Mouse (Mus musculus) frontal cortex, postnatal 36 days (tissue): Measurements from ENCODE around the gene Ssr1.

Experiments
- DNase-seq, 2 experiments: peaks; one replicate each; pipeline ENCODE4 v3.0.0; 2022; ENCODE audit warnings: low spot score in 2 of 2

Gene Ssr1

DNA sequence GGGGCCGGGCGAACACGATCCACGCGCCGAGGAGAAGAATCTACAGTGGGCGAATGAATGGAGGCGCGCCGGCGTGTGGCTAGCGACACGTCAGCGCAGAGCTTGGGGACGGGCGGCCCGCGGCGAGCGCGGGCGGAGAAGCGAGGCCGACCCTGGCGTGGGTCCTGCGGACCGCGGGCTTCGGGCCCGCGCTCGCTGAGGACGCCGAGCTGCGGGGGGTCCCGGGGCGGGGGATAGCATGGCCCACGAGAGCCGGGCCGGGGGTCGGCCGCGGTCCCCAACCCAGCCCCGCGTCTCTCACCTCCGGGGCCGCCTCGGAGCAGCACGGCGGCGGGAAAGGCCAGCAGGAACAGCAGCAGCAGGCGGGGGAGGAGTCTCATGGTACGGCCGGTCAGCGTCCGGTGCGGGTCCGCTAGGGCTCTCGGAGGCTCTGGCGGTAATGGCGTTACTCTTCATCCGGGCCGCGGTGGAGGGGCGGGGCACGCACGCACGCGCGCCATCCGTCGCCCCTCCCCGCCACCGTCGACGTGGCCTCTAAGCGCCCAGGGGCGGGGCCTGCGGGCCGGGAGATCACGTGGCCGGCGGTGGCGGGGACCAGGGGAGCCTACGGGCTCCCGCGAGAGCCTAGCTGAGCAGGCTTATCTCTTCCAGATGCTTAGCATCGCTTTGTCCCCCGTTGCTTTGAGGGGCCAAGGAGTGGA is at the start of gene Ssr1:
Gene Ssr1 (minus strand): TSS at position 514 of the 701 bp plus-strand sequence.
- DNase-seq, result peak; percentile 92 to 95

DNA sequence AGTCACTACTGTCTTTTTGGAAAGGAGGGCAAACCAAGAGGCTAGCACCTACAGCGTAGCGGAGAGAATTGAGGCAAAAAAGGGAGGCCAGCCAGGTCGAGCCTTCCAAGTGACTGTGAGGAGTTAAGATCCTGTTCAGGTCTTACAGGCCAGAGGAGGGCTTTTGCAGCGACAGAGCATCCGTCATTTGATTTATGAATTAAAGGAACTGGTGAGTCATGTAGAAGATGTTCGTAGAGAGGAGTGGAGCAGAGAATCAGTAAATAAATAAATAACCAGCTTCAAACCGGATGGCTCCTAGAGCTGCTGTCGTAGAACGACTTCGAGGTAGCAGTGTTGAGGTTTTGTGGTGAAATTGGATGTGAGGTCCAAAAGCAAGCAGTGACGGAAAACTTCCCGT is 43.8 kb upstream of the Ssr1 start:
- DNase-seq, result no peak

DNA sequence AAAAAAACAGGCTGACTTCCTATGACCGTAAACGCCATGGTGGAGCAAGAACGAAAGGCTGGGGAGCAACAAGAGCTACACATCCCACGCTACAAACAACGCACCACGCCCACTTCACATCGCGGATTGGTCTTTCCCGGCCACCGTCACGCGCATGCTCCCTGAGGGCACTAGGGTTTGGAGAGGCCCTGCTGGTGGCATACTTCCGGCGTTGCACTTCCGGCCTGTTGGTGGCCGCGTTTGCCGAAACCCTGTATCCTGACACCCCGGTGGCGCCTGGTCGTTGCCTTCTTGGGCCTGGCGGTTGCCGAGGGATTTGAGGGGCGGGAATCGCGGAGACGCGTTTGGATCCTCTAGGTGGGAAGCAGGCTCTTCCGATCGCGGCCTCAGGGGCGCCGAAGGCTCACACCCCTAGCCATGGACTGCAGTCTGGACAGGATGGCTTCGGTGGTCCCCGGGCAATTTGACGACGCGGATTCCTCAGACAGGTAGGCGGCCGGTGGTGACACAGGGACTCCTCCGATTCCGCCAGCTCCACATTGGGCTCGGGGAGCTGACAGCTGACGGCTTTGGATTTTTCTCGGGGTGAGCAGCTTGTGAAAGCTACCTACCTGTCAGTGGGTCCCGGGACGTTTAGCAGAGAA is 43.1 kb upstream of the Ssr1 start, which contains the start of gene Cage1:
Gene Cage1 (minus strand): TSS at position 26 of the 644 bp plus-strand sequence.
- peak; percentile 97 to 98 for DNase-seq

DNA sequence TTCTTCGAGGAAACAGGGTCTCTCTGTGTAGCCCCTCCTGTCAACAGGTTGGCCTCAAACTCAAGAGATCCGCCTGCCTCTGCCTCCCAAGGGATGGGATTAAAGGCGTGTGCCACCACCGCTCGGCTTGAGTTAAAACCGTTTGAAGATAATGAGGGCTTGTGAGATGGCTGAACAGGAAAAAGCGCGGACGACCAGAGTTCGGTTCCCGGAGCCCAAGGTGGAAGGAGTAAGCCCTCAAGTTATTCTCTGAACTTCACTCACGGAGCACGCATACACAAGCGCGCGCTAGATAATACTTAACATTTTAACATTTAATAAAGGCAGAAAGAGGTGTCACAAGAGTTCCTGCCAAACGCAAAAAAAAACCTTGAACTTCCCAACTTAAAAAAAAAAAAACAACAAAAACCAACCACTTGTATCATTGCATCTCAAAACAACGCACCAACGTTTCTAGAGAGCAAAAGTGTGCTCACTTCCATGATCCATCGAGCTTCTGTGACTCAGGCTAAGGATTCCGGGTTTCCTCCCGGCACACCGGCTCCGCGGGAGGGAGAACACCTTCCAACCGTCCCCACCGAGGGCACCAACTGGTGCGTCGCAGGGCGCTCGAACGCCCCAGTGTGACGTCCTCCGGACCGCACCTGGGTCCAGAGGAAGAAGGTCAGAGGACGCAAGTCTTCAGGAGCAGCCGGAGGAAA is 42.5 kb upstream of the Ssr1 start, which contains the start of gene Riok1:
Gene Riok1 (plus strand): TSS at position 653 of the 701 bp plus-strand sequence.
- no peak for DNase-seq

DNA sequence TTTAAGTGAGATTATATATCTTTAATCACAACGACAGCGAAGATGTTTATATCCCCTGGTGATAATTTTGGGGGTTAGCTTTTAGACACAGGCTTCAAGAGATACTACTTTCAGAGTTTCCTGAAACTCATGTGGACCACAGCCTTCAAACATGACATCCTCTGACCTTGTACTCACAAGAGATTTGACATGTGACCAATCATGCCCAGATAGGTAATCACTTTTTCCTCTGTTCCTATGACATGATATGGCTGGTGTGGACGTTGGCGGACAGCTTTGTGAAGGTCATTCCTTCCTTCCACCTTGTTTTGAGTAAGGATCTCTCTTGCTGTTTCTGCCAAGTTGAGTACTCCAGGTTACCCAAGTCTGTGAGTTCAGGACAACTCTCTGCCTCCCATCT is 34.4 kb upstream of the Ssr1 start:
- DNase-seq, result no peak

DNA sequence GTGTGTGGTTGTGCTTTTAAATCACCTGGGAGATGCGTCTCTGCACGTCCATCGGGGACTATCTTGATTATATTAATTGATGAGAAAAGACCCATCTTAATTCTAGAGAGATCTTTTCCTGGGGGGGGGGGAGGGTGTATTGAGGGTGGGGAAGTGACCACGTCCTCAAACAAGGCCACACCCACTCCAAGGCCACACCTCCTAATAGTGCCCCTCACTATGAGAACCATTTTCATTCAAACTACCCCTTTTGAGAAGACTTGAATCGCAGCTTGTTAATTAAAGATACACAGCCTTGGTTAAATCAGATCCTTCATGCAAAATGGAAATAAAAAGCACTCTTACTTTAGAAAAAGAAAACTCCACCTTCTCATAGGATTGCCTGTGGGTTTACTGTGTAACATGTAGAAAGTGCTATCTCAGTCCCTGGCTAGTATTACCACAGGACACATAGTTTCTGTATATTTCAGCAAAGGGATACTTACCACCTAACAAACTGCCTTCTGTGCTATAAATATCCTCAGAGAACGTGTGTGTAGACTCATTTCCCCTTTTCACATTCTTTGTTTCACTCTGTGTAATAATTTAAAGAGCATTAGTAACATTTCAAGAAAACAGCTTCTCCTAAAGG is 33.7 kb upstream of the Ssr1 start:
- DNase-seq, result no peak

DNA sequence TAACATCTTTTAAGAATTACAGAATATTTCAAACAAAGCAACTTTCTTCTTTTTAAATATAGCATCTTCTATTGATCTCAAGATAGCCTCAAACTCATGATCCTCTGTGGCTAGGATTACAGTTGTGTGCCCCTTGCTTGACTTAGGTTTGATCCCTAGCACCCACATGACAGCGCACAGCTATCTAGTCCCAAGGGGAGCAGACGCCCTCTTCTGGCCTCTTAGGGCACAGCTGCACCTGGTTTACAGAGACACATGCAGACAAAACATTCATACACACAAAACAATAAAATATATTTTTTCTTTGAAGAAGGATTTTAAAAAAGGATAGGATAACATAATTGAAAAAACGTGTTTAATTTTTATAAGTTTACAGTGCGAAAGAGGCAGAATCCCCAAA is 31.9 kb upstream of the Ssr1 start:
- DNase-seq, result no peak

DNA sequence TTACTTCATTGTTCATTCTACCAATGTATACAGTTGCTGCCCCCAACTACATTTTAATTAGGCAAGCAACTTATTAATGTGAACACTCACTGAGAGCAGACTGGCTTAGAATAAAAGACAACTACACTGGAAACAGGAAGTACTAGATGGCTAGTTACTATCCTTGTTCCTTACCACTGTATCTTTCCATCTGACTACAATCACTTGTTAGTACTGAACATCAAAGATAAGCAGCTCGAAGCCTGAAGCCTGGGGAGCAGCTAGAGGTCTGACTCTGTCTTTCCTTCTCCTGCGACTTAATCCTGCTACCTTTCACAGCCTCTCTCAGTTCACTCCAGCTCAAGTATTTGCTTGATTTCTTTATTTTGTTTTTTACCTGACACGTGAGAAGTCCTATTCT is 24.8 kb upstream of the Ssr1 start:
- no peak for DNase-seq

DNA sequence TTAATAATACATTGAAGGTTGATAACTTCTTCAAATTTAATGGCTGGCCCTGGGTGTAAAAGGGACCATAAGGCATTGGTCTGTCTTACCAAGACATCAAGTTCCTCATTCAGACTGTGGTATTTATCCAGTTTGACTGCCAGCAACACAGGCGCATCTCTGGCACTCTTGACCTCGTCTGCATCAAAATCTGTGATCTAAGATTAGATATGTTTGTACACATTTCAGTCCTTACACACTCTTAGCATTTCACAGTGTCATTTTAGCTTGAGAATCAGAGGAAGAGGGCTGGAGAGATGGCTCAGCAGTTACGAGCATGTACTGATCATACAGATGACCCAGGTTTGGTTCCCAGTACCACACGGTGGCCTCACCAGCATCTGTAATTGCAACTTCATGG is 21.6 kb upstream of the Ssr1 start:
- no peak for DNase-seq

DNA sequence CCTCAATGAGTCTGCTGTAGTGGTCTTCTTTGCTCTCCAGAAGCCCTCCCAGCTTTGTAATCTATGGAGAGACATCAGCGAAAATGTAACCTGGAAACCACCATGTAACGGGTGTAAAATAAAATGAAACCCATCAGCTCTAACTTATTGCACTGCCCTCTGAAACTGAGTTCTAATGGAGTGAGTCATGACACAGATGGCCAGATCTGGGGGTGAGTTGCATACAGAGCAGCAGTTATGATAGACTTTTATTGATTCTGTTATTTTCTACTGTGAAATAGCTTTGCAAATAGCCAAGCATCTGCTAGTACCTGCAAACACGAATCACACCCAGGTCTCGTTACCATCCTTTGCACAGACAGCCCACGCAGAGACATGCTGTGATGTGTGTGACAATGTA is 18.4 kb upstream of the Ssr1 start:
- DNase-seq, result no peak

DNA sequence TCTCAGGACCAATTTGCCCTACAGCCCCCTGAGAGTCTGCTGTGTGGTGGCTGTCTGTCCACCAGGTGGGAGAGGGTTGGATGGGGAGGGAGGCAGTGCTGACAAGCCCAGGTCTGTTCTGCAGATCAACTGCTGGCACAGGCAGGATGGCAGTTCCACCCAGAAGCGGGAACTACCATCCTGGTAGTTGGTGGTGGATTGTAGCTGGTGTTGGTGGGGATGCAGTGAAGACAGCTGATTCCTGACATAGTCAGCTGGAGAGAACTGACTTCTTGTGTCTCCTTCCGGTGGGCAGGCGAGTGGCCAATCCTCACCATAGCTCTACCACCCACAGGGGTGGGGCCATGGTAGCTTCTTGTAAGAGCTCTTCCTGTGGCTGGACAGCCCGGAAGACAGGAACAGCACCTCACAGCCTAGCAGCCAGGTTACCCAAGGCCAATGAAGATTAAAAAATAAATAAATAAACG is 16.5 kb upstream of the Ssr1 start:
- DNase-seq, result no peak

DNA sequence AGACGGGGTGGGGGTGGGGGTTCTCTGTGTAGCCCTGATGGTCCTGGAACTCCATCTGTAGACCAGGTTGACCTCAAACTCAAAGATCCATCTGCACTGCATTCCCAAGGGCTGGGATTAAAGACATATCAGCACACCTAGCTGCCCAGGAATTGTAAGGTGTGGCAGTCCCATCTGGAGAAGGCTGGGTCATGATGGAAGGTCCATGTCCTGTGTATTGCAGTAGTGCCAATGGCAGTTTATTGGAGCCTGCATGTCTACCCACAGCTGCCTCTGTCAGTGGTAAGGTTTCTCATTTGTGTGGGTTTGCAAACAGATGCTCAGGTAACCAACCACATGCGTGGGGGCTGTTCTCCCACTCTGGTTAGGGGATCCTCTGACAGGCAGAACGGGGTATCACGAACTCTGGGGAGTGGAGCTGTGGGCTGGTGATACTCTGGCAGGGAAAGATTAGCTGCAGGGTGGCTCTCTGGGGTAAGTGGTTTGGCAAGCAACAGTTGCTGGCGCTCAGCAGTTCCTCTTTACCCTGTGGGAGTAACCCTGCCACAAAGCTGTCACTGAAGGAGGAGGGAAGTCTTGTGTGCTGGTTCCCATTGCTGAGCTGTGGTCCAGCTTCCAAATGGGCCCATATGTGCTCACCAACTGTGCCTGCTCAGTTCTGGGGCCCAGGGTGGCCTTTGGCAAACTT is 15.8 kb upstream of the Ssr1 start:
- no peak for DNase-seq

DNA sequence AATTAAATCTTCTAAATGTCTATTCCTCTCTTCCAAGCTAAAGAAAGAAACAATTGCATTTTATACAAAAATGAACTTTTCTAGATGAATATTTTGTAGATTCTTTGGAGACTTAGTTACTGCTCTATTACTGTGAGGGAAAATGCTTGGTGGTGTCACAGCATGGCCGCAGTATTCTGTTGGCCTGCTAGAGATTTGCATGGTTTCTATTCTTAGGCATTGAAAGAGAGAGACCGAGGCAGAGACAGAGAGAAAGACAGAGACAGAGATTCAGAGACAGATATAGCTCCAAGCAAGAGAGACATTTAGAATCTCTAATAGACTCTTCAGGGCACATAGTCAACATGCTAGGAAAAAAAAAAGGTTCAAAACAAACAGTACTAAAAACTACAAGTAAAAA is 14.0 kb upstream of the Ssr1 start:
- no peak for DNase-seq

DNA sequence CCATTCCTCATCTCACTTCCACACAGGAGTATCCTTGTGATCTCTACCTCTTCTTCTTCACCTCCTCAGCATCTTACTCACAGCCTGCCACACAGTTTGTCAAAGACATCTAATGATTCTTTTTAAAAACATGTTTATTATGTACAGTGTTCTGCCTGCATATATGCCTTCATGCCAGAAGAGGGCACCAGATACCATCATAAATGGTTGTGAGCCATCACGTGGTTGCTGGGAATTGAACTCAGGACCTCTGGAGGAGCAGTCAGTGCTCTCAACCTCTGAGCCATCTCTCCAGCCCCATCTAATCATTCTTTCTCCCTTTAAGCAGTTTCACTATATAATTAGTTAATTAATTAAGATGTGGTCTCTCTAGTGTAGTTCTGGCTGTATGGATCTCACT is 8.4 kb upstream of the Ssr1 start:
- no peak for DNase-seq

DNA sequence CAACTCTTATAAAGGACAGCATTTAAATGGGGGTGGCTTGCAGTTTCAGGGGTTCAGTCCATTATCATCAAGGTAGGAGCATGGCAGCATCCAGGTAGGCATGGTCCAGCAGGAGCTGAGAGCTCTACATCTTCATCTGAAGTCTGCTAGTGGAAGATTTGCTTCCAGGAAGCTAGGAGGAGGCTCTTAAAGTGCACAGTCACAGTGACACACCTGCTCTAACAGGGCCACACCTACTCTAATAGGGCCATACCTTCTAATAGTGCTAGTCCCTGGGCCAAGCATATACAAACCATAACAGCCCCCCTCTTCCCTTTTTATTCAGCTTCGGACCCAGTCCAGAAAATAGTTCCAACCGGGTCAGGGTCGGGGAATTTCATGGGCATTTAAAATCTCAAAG is 5.7 kb upstream of the Ssr1 start:
- no peak for DNase-seq

DNA sequence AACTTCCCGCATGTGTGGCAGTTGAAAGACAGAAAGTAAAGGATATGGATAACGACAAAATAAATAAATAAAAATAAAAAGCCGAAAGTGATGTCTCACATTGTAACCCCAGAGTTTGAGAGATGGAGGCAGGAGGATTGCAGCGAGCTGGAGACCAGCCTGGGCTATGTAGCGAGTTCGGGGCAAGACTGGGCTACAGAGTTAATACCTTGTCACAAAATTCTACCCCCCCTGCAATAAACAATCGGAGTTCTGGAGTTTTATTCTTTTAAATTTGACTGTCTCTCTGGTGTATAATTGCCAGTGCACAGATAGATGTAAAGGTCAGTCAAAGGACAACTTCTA is 360 bp upstream of the Ssr1 start:
- DNase-seq, result no peak

DNA sequence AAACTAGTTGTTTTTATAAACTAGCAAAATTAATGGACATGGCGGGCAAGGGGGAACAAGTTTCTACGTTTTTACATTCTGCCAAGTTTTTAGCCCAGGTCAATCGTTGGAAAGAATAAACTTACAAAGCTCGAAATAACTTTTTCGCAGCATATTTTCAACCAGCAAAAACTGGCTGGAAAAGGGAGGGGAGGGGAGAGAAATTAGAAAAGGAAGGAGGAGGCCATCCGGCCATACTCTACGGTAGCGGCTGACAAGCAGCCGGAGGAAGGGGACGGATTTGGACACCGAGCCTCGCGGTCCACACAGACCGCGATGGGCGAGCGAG is 677 bp downstream of the Ssr1 start:
- no peak for DNase-seq

DNA sequence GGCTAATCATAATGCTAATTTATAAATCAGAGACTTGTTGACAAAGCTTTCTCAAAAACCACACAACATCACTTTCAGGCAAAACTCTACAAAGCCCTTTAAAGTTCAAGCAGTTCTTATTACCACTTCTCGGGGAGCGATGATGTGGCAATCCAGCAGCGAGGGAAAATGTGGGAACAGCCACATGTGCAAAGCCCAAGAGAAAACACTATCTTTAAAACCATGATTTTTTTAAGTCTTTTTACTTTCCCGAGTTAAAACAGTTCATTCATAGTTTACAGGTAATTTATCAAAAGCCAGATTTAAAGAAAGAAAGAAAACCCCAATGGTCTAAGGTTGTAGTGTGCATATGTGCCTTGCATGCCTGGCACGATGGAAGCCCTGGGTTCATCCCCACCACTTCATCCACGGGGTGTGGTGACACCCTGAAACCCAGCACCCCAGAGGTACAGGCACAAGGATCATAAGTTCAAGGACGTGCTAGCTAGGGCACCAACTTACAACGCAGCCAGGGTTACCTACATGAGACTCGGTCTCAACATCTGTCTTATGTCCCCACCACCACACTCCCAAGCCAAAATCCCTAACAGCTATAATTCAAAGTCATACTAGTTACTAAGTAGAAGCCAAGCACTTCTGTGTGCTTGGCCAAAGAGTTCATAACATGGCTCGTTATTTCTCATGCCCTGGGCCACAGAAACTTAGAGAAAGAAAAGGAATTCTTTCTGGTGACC is 1.2 kb downstream of the Ssr1 start:
- no peak for DNase-seq

DNA sequence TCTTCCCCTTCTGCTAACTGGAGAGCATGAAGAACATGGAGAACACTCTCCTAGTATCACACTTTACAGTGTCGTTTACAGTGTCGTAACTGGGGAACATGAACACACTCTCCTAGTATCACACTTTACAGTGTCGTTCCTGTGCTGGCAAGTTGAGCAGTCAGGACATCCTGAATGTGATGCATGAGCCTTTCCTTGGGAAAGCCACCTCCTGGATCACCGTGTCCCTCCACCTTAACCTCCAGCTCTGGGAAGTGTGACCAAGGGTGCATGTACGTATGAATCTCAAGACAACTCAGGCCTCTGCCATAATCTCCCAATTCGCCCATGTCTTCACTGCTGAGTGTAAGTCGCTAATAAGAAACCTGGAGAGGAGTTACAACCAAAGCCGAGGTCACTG is 4.3 kb downstream of the Ssr1 start:
- no peak for DNase-seq

DNA sequence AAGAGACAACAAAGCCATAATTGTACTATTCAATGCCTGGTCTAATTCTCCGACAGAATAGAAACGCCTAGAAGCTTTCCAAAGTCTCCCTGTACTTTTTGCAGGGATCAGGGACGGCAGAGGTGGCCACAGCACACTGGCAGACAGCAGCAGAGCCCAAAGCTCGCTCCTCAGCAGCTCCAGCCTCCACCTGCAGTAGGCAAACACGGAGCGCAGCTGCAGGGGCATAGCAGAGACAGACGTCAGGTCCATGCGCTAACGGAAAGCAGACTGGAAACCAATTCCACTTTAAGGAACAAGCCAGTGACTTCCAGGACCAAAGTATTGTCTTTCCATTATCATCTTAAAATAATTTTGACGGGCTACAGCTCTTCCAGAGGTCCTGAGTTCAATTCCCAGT is 7.9 kb downstream of the Ssr1 start:
- DNase-seq, result no peak

DNA sequence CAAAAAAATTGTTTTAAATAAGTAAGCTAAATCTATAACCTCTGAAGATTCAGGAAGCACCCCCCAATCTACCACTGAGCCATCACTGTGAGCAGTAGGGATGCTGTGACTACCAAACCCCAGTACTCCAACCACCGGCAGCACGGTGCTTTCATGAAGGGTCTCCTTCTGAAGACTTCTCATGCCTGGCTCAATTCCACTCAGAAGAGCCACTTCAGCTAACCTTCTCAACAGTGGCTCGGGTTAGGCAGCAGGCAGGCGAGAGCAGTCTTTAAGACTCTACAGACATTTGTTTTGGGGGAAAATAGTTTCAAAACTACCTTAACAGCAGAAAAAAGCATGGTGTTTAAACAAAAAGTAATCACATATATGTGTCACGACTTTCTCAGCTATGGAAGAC is 13.0 kb downstream of the Ssr1 start:
- DNase-seq, result no peak
